Mouse (Mus musculus) forebrain, embryonic 14.5 days (tissue): ENCODE data around the gene Tmem158. TPM values are rescaled to one million over a fixed set of nuclear protein-coding genes. Genes with fewer than 3 reads are reported as not detected.

Source experiments
- ATAC-seq: fragments of 200-750 bp; cut with Nextera tagmentation; 2 replicates; pipeline ENCODE4 v1.8.0; 2017; ENCODE audit warnings: mild to moderate bottlenecking, moderate library complexity
- DNase-seq: peaks from one replicate; pipeline ENCODE4 v3.0.0-alpha.2; 2015; ENCODE audit warnings: low spot score
- H3K27ac ChIP-seq: fragments of 300-500 bp; sonication (generic); 2 replicates; pipeline ENCODE4 v1.5.1; 2014; ENCODE audit warnings: low read depth, mild to moderate bottlenecking, control low read depth, low read length, moderate library complexity
- H3K27me3 ChIP-seq: fragments of 300-500 bp; sonication (generic); replicated peaks from 2 replicates; pipeline ENCODE4 v1.6.1; 2014; ENCODE audit warnings: low read length, control low read depth, mixed read lengths; ENCODE audit not compliant: control insufficient read depth, insufficient read depth
- H3K36me3 ChIP-seq: fragments of 300-500 bp; sonication (generic); 2 replicates; pipeline ENCODE4 v1.6.1; 2014; ENCODE audit warnings: low read length, control low read depth; ENCODE audit not compliant: control insufficient read depth, insufficient read depth
- H3K4me1 ChIP-seq: fragments of 300-500 bp; sonication (generic); 2 replicates; pipeline ENCODE4 v1.6.1; 2014; ENCODE audit warnings: antibody characterized with exemption, low read length, control low read depth; ENCODE audit not compliant: control insufficient read depth, insufficient read depth
- H3K4me2 ChIP-seq: fragments of 300-500 bp; sonication (generic); 2 replicates; pipeline ENCODE4 v1.6.1; 2014; ENCODE audit warnings: mild to moderate bottlenecking, control low read depth, low read length
- H3K4me3 ChIP-seq: fragments of 300-500 bp; sonication (generic); 2 replicates; pipeline ENCODE4 v1.5.1; 2014; ENCODE audit warnings: low read depth, low read length, control low read depth
- H3K9ac ChIP-seq: fragments of 300-500 bp; sonication (generic); 2 replicates; pipeline ENCODE4 v1.6.1; 2014; ENCODE audit warnings: mild to moderate bottlenecking, low read length, control low read depth, moderate library complexity
- H3K9me3 ChIP-seq: fragments of 300-500 bp; sonication (generic); replicated peaks from 2 replicates; pipeline ENCODE4 v1.6.1; 2016; ENCODE audit warnings: low read length, control low read depth, mixed read lengths; ENCODE audit not compliant: control insufficient read depth
- WGBS: fragments of 180-500 bp; shearing (Covaris S2); extraction: QIAGEN DNeasy Blood & Tissue Kit; methylation state at CpG from one replicate; pipeline ENCODE4 v1.1.7; 2014; 5-methylcytosine and 5-hydroxymethylcytosine counted together
- polyA plus RNA-seq: library from polyadenylated mRNA; unstranded; fragments of >200 nt; fragmentation: Nextera tagmentation; extraction: Ambion mirVana; gene quantifications from 2 replicates; pipeline ENCODE4 v1.2.1, GENCODE M21; 2014

Gene Tmem158
- polyA plus RNA-seq, 1 experiment from 2014 or later: 18.7 TPM

- Histone ChIP-seq H3K36me3 (no peaks in the 10 kb centered on the region), H3K27ac (no peak overlapping the region), H3K27me3 (no peaks in the 10 kb centered on the region), H3K4me3 (no peak overlapping the region), H3K9me3 (no peaks in the 10 kb centered on the region), H3K9ac (no peak overlapping the region), H3K4me1 (no peaks in the 10 kb centered on the region), H3K4me2 (no peak overlapping the region)
- ATAC-seq (no peak), DNase-seq (no peak)
- WGBS: 98% methylated on average over 5 of the region's 5 CpGs
These were observed 20.3 kb downstream of the Tmem158 start for GRCm38 (mm10) chr9:123240271-123240670.

- WGBS: 85% methylated on average over 2 of the region's 2 CpGs
- H3K36me3 ChIP-seq: no peaks in the 10 kb centered on the region
- ATAC-seq: no peak
These were observed 20.9 kb downstream of the Tmem158 start for GRCm38 (mm10) chr9:123239651-123240050.

GRCm38 (mm10) chr9:123238256-123239045, 22.1 kb downstream of the Tmem158 start:
- Histone ChIP-seq H3K36me3 (no peaks in the 10 kb centered on the region), H3K4me1 (no peaks in the 10 kb centered on the region), H3K9ac (no peak overlapping the region), H3K4me3 (no peak overlapping the region), H3K9me3 (no peaks in the 10 kb centered on the region), H3K4me2 (no peak overlapping the region), H3K27me3 (no peaks in the 10 kb centered on the region), H3K27ac (no peak overlapping the region)
- ATAC-seq: no peak
- no peak for DNase-seq
- 27% methylated on average over 4 of the region's 4 CpGs for WGBS

More at GRCm38 (mm10) chr9:123239651-123240050, 20.9 kb downstream of the Tmem158 start:
- Histone ChIP-seq H3K9me3 (no peaks in the 10 kb centered on the region), H3K9ac (no peak overlapping the region), H3K4me3 (no peak overlapping the region), H3K4me2 (no peak overlapping the region), H3K4me1 (no peaks in the 10 kb centered on the region), H3K27ac (no peak overlapping the region), H3K27me3 (no peaks in the 10 kb centered on the region)
- DNase-seq: no peak

- Histone ChIP-seq H3K4me3 (no peak overlapping the region), H3K36me3 (no peaks in the 10 kb centered on the region), H3K27me3 (no peaks in the 10 kb centered on the region), H3K9ac (no peak overlapping the region), H3K27ac (no peak overlapping the region), H3K4me1 (no peaks in the 10 kb centered on the region), H3K9me3 (no peaks in the 10 kb centered on the region), H3K4me2 (no peak overlapping the region)
- 35% methylated on average over 2 of the region's 2 CpGs for WGBS
- DNase-seq (peak; percentile 33), ATAC-seq (no peak)
These were observed 22.8 kb downstream of the Tmem158 start for GRCm38 (mm10) chr9:123237739-123238138.

GRCm38 (mm10) chr9:123235621-123236020, 24.9 kb downstream of the Tmem158 start:
- Histone ChIP-seq H3K4me1 (no peaks in the 10 kb centered on the region), H3K27ac (no peak overlapping the region), H3K36me3 (no peaks in the 10 kb centered on the region), H3K9ac (no peak overlapping the region), H3K27me3 (no peaks in the 10 kb centered on the region), H3K4me3 (no peak overlapping the region), H3K9me3 (no peaks in the 10 kb centered on the region), H3K4me2 (no peak overlapping the region)
- DNase-seq (no peak), ATAC-seq (no peak)
- WGBS: 49% methylated on average over 3 of the region's 3 CpGs

GRCm38 (mm10) chr9:123229826-123230225, 30.7 kb downstream of the Tmem158 start:
- WGBS: 71% methylated on average over 4 of the region's 4 CpGs
- Histone ChIP-seq H3K4me3 (no peak overlapping the region), H3K36me3 (no peaks in the 10 kb centered on the region), H3K4me1 (no peaks in the 10 kb centered on the region), H3K4me2 (no peak overlapping the region), H3K9me3 (no peaks in the 10 kb centered on the region), H3K9ac (no peak overlapping the region), H3K27ac (no peak overlapping the region), H3K27me3 (no peaks in the 10 kb centered on the region)
- no peak for ATAC-seq
- no peak for DNase-seq

- H3K4me3 ChIP-seq: no peak overlapping the region
- H3K4me2 ChIP-seq: no peak overlapping the region
- H3K36me3 ChIP-seq: no peaks in the 10 kb centered on the region
- DNase-seq (no peak), ATAC-seq (no peak)
- H3K4me1 ChIP-seq: no peaks in the 10 kb centered on the region
- no peaks in the 10 kb centered on the region for H3K27me3 ChIP-seq
- H3K27ac ChIP-seq: no peak overlapping the region
- H3K9ac ChIP-seq: no peak overlapping the region
- H3K9me3 ChIP-seq: no peaks in the 10 kb centered on the region
These were observed 31.9 kb downstream of the Tmem158 start for GRCm38 (mm10) chr9:123228671-123229070.

GRCm38 (mm10) chr9:123227106-123227750, 33.3 kb downstream of the Tmem158 start:
- H3K36me3 ChIP-seq: no peaks in the 10 kb centered on the region
- no peaks in the 10 kb centered on the region for H3K9me3 ChIP-seq
- H3K4me1 ChIP-seq: no peaks in the 10 kb centered on the region
- no peak overlapping the region for H3K4me3 ChIP-seq
- WGBS: 80% methylated on average over 3 of the region's 3 CpGs
- H3K27ac ChIP-seq: no peak overlapping the region
- DNase-seq (no peak), ATAC-seq (no peak)
- H3K9ac ChIP-seq: no peak overlapping the region
- H3K4me2 ChIP-seq: no peak overlapping the region
- no peaks in the 10 kb centered on the region for H3K27me3 ChIP-seq

- WGBS: 62% methylated on average over 2 of the region's 2 CpGs
- Histone ChIP-seq H3K4me1 (no peaks in the 10 kb centered on the region), H3K9me3 (no peaks in the 10 kb centered on the region), H3K27me3 (no peaks in the 10 kb centered on the region), H3K9ac (no peak overlapping the region), H3K4me3 (no peak overlapping the region), H3K36me3 (no peaks in the 10 kb centered on the region), H3K4me2 (no peak overlapping the region), H3K27ac (no peak overlapping the region)
- no peak for ATAC-seq
- no peak for DNase-seq
These were observed 35.6 kb downstream of the Tmem158 start for GRCm38 (mm10) chr9:123224863-123225431.
